Mouse (Mus musculus) hindbrain, postnatal 0 days (tissue): ENCODE data around the gene Galnt9. TPM values are rescaled to one million over a fixed set of nuclear protein-coding genes. Genes with fewer than 3 reads are reported as not detected.

Experiments used
- ATAC-seq: fragments of 200-750 bp; cut with Nextera tagmentation; 2 replicates; pipeline ENCODE4 v1.8.0; 2017; ENCODE audit warnings: mild to moderate bottlenecking, moderate TSS enrichment, moderate library complexity
- DNase-seq: peaks from one replicate; pipeline ENCODE4 v3.0.0-alpha.2; 2015; ENCODE audit warnings: low spot score
- H3K27ac ChIP-seq: fragments of 300-500 bp; sonication (generic); 2 replicates; pipeline ENCODE4 v1.5.1; 2014; ENCODE audit warnings: mild to moderate bottlenecking
- H3K27me3 ChIP-seq: fragments of 300-500 bp; sonication (generic); 2 replicates; pipeline ENCODE4 v1.6.1; 2014; ENCODE audit warnings: low read length, mixed read lengths; ENCODE audit not compliant: insufficient read depth
- H3K36me3 ChIP-seq: fragments of 300-500 bp; sonication (generic); 2 replicates; pipeline ENCODE4 v1.6.1; 2014; ENCODE audit warnings: low read length, mixed read lengths; ENCODE audit not compliant: insufficient read depth
- H3K4me1 ChIP-seq: fragments of 300-500 bp; sonication (generic); 2 replicates; pipeline ENCODE4 v1.6.1; 2014; ENCODE audit warnings: antibody characterized with exemption, low read length, mixed read lengths; ENCODE audit not compliant: insufficient read depth
- H3K4me2 ChIP-seq: fragments of 300-500 bp; sonication (generic); 2 replicates; pipeline ENCODE4 v1.6.1; 2014; ENCODE audit warnings: low read depth, mild to moderate bottlenecking, low read length, moderate library complexity, mixed read lengths
- H3K4me3 ChIP-seq: fragments of 300-500 bp; sonication (generic); 2 replicates; pipeline ENCODE4 v1.5.1; 2014; ENCODE audit warnings: low read length
- H3K9ac ChIP-seq: fragments of 300-500 bp; sonication (generic); replicated peaks from 2 replicates; pipeline ENCODE4 v1.6.1; 2014; ENCODE audit warnings: mild to moderate bottlenecking, low read length, moderate library complexity, mixed read lengths
- H3K9me3 ChIP-seq: fragments of 300-500 bp; sonication (generic); 2 replicates; pipeline ENCODE4 v1.6.1; 2016; ENCODE audit warnings: low read length, mixed read lengths
- CTCF ChIP-seq: IDR thresholded peaks from 2 replicates; pipeline ENCODE4 v1.5.1; 2016; ENCODE audit warnings: antibody characterized with exemption, control low read depth, low read depth
- WGBS: fragments of 180-500 bp; shearing (Covaris S2); extraction: QIAGEN DNeasy Blood & Tissue Kit; methylation state at CpG from one replicate; pipeline ENCODE4 v1.1.7; 2014; 5-methylcytosine and 5-hydroxymethylcytosine counted together
- microRNA-seq, 2 experiments: library from miRNA; unstranded; fragments of <30 nt; microRNA quantifications; one replicate each; pipeline ENCODE4; 2016
- polyA plus RNA-seq: library from polyadenylated mRNA; unstranded; fragments of >200 nt; fragmentation: Nextera tagmentation; extraction: Ambion mirVana; gene quantifications from 2 replicates; pipeline ENCODE4 v1.2.1, GENCODE M21; 2015
- total RNA-seq: library from RNA; depleted of rRNA; stranded (reverse); fragments of >200 nt; gene quantifications from 2 replicates; pipeline ENCODE4 v1.2.3, GENCODE M21; 2014; rRNA removed

Galnt9 gene
- total and polyA plus RNA-seq, 2 experiments from 2014 or later: 19.8 to 26.7 TPM

DNA sequence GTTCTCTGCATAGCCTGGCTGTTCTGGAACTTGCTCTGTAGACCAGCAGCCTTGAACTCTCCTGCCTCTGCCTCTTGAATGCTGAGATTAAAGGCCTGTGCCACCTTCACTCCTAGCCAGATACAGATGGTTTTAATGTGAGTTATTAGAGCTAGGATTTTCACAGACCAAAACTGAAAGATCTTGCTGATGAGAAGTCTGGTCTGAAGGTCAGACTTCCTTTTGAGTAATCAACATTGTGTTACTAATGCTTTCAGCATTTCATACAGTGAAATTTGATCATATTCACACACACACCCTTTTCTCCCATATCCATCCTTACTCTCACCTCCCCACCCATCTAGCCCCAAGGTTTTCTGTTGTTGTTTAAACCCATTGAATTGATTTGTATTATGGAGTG lies 115.5 kb downstream of the Galnt9 start:
- Histone ChIP-seq H3K4me1 (no peaks in the 10 kb centered on the region), H3K27me3 (no peaks in the 10 kb centered on the region), H3K4me3 (no peak overlapping the region), H3K4me2 (no peak overlapping the region), H3K9me3 (no peaks in the 10 kb centered on the region), H3K27ac (no peak overlapping the region), H3K36me3 (peaks cover 71% of the 10 kb centered on the region), H3K9ac (no peak overlapping the region)
- DNase-seq: no peak
- no peak for ATAC-seq
- TF ChIP-seq CTCF: no peak

GRCm38 (mm10) chr5:110664041-110664440 lies 119.9 kb downstream of the Galnt9 start:
- peaks cover 68% of the 10 kb centered on the region for H3K36me3 ChIP-seq
- H3K9ac ChIP-seq: no peak overlapping the region
- H3K9me3 ChIP-seq: no peaks in the 10 kb centered on the region
- H3K27me3 ChIP-seq: no peaks in the 10 kb centered on the region
- H3K27ac ChIP-seq: no peak overlapping the region
- TF ChIP-seq CTCF: no peak
- WGBS: 96% methylated on average over 2 of the region's 2 CpGs
- H3K4me2 ChIP-seq: no peak overlapping the region
- no peak for ATAC-seq
- H3K4me3 ChIP-seq: no peak overlapping the region
- H3K4me1 ChIP-seq: no peaks in the 10 kb centered on the region
- no peak for DNase-seq

GRCm38 (mm10) chr5:110664750-110665269 lies 120.7 kb downstream of the Galnt9 start:
- Histone ChIP-seq H3K9ac (no peak overlapping the region), H3K9me3 (no peaks in the 10 kb centered on the region), H3K4me2 (no peak overlapping the region), H3K36me3 (peaks cover 71% of the 10 kb centered on the region), H3K27me3 (no peaks in the 10 kb centered on the region), H3K4me3 (no peak overlapping the region), H3K4me1 (no peaks in the 10 kb centered on the region), H3K27ac (no peak overlapping the region)
- TF ChIP-seq CTCF: no peak
- DNase-seq (no peak), ATAC-seq (no peak)
- 96% methylated on average over 2 of the region's 2 CpGs for WGBS

GRCm38 (mm10) chr5:110665486-110666121 lies 121.4 kb downstream of the Galnt9 start:
- H3K9me3 ChIP-seq: no peaks in the 10 kb centered on the region

More at GRCm38 (mm10) chr5:110665486-110666121, 121.4 kb downstream of the Galnt9 start:
- no peak overlapping the region for H3K4me3 ChIP-seq
- 52% methylated on average over 6 of the region's 6 CpGs for WGBS
- peaks cover 71% of the 10 kb centered on the region for H3K36me3 ChIP-seq
- H3K27me3 ChIP-seq: no peaks in the 10 kb centered on the region
- H3K4me2 ChIP-seq: no peak overlapping the region
- no peak overlapping the region for H3K9ac ChIP-seq
- peak; percentile 23; the same call in 1 of the 2 replicates for TF ChIP-seq CTCF
- DNase-seq (peak; percentile 9), ATAC-seq (peak; percentile 51; the same call in 1 of the 2 replicates)
- H3K4me1 ChIP-seq: no peaks in the 10 kb centered on the region
- no peak overlapping the region for H3K27ac ChIP-seq

Small RNAs within 50 kb of the gene (microRNA-seq; reads per million reads assigned to microRNA genes)
- 1.1 to 2.1 reads per million in 2 experiments for gene Mir7026

Other genes with a start within 250 kb of the Galnt9 start
- gene P2rx2, start 201.1 kb upstream of the Galnt9 start, total RNA-seq: 11.9 and 12.8 TPM in 2 replicates
- gene P2rx2, start 201.1 kb upstream of the Galnt9 start, polyA plus RNA-seq: 11.5 and 11.8 TPM in 2 replicates
- not detected in 2 replicates for gene Lrcol1, start 199.6 kb upstream of the Galnt9 start, total RNA-seq
- gene Lrcol1, start 199.6 kb upstream of the Galnt9 start, polyA plus RNA-seq: 0.28 TPM in 1 of 2 replicates, not detected in the other
- 38.0 and 41.1 TPM in 2 replicates for gene Fbrsl1, start 95.9 kb upstream of the Galnt9 start, total RNA-seq
- 15.4 and 18.8 TPM in 2 replicates for gene Fbrsl1, start 95.9 kb upstream of the Galnt9 start, polyA plus RNA-seq
- 31.8 and 42.8 TPM in 2 replicates for gene Noc4l, start 109.1 kb downstream of the Galnt9 start, total RNA-seq
- 38.0 and 42.9 TPM in 2 replicates for gene Noc4l, start 109.1 kb downstream of the Galnt9 start, polyA plus RNA-seq
- gene Ddx51, start 109.1 kb downstream of the Galnt9 start, total RNA-seq: 11.8 and 12.4 TPM in 2 replicates
- gene Ddx51, start 109.1 kb downstream of the Galnt9 start, polyA plus RNA-seq: 9.4 and 11.2 TPM in 2 replicates
- gene Ep400, start 226.4 kb downstream of the Galnt9 start, total RNA-seq: 63.3 and 66.6 TPM in 2 replicates
- 28.8 and 35.0 TPM in 2 replicates for gene Ep400, start 226.4 kb downstream of the Galnt9 start, polyA plus RNA-seq
- 14.1 and 15.0 TPM in 2 replicates for gene Pus1, start 236.3 kb downstream of the Galnt9 start, total RNA-seq
- 20.2 and 21.8 TPM in 2 replicates for gene Pus1, start 236.3 kb downstream of the Galnt9 start, polyA plus RNA-seq